Mouse (Mus musculus) thymus, adult 2 months (tissue): Measurements from ENCODE around the gene Qtrt2.

Experiments used
- CTCF ChIP-seq: fragments of 200-500 bp; IDR thresholded peaks from 2 replicates; pipeline ENCODE4 v1.5.1; 2012; ENCODE audit warnings: mild to moderate bottlenecking, control low read depth, low read length, moderate library complexity, borderline replicate concordance; ENCODE audit not compliant: control insufficient read depth, poor library complexity, insufficient read depth; ENCODE audit errors: extremely low read depth
- POLR2A ChIP-seq: fragments of 200-500 bp; IDR thresholded peaks from 2 replicates; pipeline ENCODE4 v1.6.1; 2012; ENCODE audit warnings: mild to moderate bottlenecking, low read length, control low read depth, moderate library complexity; ENCODE audit not compliant: control insufficient read depth, poor library complexity, insufficient read depth; ENCODE audit errors: extremely low read depth

- TF ChIP-seq CTCF, result no peak
- TF ChIP-seq POLR2A, result no peak
These were observed 7.7 kb downstream of the Qtrt2 start for GRCm38 (mm10) chr16:43918867-43919266.
